Mouse (Mus musculus): ENCODE results near the gene Vmn2r74. TPM values are rescaled to one million over a fixed set of nuclear protein-coding genes. Genes with fewer than 3 reads are reported as not detected.

The Vmn2r74 gene
- not detected in 2 replicates for polyA plus RNA-seq (2012; rRNA removed)

DNA sequence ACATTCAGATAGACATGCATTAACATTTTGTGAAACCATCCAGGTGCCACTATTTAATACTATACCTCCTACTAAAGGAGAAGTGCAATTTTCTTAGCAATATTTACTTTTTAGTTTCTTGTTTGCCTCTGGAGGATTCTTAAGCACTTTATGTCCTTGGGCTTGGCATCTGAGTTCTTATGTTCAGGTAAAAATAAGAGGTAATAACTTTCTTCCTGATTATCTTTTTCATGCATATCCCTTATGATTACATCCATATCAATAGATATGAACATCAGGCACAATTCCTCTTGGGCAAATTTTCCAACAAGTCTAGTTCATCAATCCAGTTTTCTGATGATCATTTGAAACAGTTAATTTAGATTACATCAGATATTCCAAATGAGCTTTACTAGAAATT is at the start of gene Vmn2r74:
TSS of gene Vmn2r74 (minus strand) at position 101 of the 400 bp plus-strand sequence.

Other genes with a start within 250 kb of the Vmn2r74 start
- not detected in 2 replicates for gene Vmn2r72, start 206.5 kb downstream of the Vmn2r74 start, polyA plus RNA-seq (2012; rRNA removed)
- not detected in 2 replicates for gene Vmn2r73, start 85.4 kb downstream of the Vmn2r74 start, polyA plus RNA-seq (2012; rRNA removed)
- gene Vmn2r75, start 210.1 kb upstream of the Vmn2r74 start, polyA plus RNA-seq (2012; rRNA removed) = not detected in 2 replicates